Mouse (Mus musculus) mature B cell (primary cell): ENCODE measurements around the gene Vezt.

Experiments
- in situ Hi-C: fragments of 300-500 bp; cut with MboI; formaldehyde crosslinking; loops from 2 replicates; pipeline ENCODE4 v1.14.3; 2019

Gene Vezt

DNA sequence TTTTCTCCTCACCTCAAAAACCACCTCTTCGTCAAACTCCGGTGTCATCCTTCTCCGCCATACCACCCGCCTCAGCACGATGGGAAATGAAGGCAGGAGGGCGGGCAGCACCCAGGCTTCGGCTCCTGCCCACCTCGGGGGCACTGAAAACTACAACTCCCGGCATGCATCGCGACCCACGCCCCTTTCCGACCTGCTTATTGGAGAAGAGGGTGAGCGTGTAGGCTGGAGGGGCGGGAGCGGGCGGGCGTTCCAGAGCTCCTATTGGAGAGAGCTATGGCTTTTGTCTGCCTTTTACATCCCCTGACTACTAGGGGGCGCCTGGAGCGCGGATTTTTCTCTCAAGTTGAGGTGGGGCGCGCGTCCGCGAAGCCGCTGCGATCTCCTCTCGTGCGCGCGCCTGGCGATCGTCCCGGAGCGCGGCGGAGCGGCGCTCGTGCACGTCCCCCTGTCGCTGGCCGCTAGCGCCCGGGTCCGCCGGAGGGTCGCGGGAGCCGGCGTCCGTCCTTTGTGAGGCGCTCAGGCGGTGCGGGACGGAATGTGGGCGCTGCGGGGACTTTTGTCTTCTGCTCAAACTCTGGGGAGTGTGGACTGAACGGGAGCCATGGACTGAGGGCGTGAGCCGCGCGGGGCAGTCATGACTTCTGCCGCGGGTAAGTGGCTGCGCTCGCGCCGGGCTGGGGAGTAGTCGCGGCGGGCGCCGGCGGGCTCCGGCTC, at the start of gene Vezt, which contains the start of gene Fgd6:
Gene Vezt (minus strand): TSS at position 160 of the 717 bp plus-strand sequence.
Gene Fgd6 (plus strand): TSS at position 344 of the 717 bp plus-strand sequence.
- in situ Hi-C loops = no loop called here

DNA sequence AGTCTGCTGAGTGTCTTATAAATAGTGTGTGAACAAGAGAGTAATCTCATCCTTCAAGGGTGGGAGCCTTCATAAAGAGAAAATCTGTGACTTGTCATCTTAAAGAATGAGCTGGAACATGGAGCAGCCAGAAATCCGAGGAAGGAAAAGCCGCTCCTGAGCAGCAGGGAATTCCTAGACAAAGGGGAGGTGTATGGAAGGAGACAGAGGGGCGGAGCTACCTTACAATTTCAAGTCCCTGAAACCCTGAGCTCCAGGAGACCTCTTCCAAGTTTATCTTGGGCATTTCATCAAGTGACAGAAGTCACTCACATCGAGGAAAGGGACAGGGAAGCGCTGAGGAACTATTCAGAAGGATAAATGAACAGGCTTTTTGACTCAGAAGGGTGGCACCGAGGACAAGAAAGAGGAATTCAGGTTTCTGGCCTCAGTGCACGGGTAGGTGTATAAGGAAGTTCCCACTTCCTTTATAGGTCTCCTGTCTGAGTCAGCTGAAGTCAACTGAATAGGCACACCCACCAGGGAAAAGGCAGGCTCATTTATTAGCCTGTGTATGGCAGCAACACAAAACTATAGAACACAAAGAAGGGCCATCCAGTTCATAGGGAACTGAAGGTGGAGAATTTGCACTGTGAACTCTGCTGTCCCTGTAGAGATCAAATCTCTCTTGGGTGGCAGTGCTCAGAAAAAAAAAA, 46.6 kb upstream of the Vezt start:
- in situ Hi-C loops = no loop called here

DNA sequence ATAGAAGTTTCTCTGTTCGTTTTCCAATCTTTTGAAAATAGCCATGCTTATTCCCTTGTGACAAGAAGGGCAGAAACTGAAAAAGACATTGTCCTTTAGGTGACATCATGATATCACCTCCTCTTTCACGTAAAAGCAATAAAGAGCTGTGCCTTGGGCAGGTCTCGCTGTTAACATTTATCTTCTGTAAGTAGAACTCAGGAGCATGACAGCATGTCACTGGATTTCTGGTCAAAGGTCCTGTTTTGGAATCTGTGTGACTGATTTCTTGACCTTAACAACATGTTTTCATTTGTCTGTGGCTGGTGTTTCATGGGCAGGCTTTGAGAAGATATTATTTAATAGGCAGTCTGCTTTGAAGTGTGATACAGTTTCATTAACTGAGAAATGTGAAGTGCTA, 45.1 kb upstream of the Vezt start:
- in situ Hi-C loops = no loop called here

DNA sequence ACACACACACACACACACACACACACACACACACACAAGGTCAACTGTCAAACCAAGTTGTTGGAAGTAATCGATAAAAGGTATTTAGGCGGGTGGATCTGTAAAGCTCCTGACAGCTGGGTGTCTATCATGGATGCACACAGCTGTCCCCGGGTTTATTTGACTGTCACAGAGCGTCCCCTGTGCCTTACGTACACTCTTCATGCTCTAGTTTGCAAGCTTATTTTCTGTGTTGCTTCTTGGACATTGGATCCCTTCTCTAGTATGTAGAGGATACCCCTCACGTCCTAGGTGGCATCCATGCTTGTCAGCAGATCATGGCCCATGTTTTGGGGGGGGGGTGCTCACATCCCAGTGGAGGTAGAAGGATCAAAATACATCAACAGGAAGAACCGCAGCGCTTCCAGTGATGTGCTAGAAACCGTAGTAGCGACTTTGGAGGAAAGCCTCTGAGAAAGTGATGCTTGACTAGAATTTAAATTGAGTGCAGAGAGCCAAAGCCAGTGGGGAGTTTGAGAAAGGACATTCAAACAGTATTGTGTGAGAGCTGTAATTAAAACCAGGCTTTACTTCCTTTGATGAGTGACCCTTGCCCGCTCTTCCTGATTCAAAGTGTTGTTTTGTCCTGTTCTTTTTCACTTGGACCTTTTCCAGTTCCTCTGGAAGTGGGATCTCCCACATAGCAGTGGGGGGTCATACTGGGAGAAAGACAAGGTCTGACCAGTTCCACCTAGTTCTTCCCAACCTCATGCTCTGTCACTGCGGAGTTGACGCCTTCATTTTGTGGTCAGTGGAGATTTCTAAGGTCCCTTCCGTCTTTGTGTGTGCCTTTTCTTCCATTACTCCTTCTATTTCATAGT, 41.6 kb upstream of the Vezt start:
- in situ Hi-C loops = no loop called here

DNA sequence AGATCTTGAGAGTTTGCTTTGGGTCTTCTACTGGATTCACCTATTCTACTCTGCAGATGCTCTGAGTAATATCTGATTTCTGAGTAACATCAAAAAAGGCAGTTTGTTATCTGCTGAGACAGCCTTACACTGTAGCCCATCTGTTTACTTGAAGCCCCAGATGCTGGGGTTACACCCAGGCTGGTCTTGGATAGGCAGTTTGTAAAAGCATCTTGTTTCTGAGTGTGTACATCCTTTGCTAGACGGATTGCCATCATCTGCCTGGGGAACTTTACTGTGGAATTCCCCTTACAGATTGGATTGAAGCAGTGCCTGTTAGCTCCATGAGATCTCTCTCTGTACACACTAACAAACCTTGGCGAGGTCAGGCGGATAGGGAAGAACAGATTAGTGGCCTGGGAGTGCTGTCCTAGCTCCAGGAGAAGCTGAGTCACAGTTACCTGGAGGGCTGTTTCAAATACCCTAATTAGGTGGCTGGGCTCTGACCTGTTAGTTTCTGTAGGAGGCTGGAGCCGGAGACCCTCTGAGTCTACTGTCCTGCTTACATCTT, 37.4 kb upstream of the Vezt start:
- in situ Hi-C loops = no loop called here

DNA sequence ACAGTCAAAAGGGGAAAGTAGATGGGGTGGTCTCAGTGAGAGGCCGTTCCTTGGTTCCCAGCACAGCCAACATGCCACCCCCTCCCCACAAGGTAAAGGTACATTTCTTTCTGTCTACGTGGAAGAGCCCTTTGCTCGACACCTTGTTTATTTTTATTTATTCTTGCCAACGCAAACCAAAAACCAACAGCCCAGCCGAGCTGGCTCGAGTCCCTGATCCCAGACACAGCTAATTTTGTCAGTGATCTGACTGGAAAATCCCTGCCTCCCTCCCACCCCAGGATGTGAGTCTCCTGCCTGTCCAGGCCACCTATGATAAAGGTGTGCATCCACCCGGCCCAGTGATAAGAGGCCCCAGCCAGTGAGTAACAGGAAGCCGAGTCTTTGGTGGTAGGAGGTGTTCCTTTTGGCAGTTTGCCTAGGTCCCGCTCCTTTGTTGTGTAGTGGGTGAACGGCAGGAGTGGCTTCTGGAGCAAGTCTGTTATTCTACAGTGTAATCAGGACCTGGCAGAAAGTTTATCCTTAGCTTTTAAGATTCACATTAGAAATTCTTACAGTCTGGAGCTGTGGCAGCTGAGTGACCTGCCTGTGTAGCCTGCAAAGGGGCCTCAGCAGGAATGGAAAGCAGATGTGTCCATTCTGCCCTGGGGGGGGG, 36.8 kb upstream of the Vezt start:
- in situ Hi-C loops = no loop called here

DNA sequence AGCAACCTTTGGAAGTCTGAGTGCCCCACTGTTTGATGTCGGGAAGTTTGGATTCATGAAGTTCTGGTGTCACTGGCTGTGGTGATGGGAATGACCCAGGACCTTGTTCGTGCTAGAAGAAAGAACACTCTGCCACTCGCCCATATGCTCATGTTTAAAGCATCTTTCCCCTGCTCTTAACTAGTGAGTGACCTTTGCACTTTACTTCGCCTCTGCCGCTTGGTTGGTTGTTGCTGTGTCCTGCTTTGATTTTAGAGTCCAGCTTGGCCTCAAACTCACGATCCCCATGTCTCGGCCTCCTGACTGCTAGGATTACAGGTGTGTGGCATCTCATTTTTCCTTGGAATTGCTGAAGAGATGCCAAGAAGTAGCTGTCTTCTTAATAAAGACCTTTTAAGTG, 36.0 kb upstream of the Vezt start:
- in situ Hi-C loops = no loop called here

DNA sequence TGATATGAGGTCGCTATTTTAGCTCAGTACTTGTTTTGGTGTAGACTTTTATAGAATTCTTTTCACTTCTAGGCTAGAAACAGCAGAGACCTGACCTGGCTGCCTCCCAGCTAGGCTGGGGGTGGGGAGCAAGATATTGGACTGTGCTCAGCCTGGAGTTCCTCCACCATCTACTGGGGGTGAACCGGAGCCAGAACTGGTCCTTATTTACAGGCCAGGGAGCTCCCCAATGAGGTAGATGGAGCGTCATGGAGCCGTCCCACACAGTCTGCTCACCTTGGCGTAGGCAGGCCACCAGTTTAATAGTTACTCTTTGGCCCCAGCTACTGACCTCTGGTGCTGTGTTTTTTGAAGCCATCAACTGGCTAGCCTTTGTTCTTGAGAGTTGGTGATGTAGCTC, 33.1 kb upstream of the Vezt start:
- in situ Hi-C loops = no loop called here

DNA sequence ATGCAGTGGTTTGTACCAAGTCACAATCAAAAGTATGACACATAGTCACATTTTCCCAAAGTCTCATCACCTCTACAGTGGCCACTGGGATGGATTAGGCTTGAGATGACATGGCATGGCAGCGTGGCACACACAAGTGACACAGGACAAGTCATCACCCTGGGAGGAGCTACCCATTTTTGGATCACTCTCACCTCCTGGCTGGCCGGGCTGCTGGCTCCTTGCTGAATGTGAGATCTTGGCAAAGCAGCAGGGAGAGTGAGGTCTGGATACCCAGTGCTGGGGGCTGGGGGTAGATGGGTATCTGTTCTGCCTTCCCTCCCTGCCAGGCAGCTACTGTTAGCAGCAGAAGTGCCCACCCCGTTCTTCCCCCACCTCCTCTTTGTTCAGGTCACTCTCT, 31.3 kb upstream of the Vezt start:
- in situ Hi-C loops = no loop called here

DNA sequence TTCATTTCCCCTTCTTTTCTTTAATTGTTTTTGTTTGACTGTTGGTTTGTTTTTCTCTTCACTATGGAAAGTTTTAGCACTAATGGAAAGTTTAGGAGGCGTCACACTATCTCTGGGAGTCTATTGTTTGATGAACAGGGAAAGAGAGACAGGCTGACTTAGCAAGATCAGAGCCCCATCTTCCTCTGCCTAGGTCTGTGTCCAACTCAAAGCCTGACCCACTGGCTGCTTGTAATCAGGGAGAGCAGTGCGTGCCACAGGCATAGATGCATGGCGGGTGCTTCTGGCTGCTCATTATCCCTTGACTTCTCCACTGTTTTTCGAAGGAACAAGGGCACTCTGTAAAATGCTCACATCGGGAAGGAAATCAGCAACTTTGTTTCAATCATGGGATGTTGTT, 26.7 kb upstream of the Vezt start:
- in situ Hi-C loops = no loop called here

DNA sequence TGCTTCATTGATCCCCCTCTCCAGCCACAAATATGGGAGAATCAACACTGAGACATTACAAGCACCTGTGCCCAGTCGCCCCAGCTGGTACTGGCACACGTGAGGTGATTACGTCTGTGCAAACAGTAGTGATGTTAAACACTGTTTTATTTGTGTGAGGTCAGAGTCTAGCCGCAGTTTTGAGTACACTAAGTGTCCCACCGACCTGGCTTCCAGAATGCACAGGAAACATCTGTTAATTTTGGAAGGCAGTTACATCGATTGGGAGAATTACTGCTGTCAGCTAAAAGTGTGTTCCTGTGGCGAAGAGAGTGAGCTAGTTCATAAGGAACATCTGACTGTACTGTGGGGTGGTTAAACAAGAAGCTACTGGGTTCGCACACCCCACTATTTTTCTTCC, 24.6 kb upstream of the Vezt start:
- in situ Hi-C loops = no loop called here

DNA sequence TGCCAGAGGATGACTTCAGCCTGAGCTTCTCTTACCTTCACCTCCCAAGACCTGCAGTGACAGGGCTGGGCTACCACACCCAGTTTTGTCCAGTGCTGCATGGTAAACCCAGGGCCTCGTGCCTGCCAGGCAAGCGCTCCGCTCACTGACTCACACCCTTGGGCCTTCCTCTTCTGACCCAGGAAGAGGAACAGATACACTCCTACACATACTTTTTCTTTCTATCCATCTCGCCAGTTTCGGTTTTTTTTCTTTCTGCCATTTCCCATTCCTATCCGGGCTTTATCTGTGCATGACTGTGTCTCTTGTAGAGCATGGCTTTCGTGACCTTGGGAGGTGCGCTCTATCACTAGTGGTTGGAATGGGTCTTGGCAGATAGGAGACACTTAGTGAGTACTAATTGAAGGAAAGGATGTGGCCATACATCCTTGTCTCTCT, 24.0 kb upstream of the Vezt start:
- in situ Hi-C loops = no loop called here

DNA sequence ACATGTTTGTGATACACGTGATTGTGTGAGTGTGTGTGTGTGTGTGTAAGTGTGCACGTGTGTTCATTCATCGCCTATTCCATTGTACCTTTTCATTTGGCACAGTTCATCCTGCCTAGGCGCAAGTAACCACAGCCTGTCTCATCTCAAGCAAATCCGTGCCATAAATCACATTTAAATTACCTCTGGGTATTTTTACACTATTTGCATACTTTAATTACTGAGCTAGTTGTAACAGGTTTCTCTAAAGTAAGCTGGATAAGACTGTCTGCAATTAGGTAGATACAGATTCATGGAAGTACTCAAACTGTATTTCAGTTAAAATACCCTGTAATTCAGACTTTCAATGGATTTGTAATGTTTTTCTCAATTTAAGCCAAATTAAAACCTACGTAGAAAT, 20.9 kb upstream of the Vezt start:
- in situ Hi-C loops = no loop called here

DNA sequence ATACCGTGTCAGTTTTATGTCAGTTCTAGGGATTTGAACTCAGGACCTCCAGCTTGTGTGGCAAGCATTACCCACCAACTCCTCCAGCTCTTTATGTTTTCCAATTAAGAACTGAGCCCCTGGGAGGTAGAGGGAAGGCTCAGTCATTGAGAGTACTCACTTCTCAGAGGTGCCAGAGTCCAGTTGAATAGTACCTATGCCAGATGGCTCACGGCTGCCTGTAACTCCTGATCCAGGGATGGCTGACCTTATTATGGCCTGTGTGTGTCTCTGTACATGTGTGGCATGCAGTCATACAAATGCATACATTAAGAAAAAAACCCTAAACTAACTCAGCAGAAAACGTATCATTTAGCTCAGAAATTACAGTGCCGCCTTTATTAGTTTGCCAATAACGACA, 15.1 kb upstream of the Vezt start:
- in situ Hi-C loops = no loop called here

DNA sequence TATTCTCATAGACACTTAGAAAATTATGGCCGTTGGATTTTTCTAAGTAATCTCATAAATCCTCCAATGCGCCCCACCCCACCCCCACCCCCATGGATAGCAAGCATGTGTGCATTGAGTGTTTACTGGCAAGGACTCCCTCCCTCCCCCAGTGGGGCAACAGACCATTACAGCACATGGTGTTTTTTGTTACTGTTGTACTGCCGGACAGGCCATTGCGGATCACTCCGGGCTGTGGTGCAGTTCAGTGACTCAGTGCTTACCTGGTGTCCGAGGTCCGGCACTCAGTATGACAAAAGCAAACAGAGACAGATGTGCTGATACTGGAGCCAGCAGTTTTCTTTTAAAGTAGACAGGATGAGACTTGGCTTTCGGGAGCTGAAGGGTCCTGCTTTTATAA, 13.5 kb upstream of the Vezt start:
- in situ Hi-C loops = no loop called here

DNA sequence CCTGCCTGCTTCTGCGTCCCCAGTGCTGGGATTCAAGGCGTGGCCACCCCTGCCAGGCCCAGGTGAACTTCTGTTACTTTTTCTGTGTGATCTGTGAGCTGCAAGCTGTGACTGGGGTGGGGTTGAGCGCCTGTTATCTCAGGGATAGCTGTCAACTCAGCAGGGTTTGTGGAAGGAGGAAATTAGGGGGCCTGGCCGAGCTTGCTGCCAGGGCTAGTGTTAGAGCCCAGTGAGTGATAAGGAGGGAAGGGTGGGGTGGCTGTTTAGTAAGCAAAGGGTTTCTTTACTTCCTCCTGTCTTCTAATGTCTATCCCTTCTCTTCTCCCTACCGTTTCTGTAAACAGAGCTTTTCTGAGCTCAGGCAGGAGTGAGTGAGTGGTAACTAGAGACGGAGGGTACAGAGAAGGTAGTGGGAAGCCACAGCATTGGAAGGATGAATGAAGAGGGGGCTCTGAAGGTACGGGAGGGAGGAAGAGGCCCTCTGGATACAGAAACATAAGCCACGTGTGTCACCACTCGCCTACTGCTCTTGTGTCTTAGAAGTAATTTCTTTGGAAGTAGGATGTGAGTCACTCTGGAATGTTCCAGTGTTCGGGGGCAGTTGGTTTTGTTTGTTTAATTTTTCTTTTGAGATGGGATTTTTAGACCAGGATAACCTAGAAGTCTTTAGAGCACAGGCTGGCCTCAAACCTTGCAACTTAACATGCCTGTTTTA, 12.4 kb upstream of the Vezt start:
- in situ Hi-C loops = no loop called here

DNA sequence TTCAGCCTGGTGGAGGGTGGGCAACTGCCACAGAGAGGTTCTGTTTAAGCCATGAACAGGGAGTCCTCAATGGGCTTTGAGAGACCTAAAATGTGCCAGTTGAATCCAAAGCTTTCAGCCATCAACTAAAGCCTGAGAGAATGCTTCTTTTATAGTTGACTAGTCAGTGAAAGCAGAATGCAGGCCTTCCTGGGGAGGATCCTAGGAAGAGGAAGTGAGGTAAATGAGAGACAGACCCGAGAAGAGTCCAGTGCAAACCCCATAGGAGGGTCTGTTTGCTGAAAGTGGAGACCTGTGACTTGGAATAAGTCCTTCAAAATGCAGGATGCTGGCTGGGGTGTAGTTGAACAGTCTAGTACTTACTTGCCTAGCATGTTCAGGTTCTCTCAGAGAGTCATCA, 11.4 kb upstream of the Vezt start:
- in situ Hi-C loops = no loop called here

DNA sequence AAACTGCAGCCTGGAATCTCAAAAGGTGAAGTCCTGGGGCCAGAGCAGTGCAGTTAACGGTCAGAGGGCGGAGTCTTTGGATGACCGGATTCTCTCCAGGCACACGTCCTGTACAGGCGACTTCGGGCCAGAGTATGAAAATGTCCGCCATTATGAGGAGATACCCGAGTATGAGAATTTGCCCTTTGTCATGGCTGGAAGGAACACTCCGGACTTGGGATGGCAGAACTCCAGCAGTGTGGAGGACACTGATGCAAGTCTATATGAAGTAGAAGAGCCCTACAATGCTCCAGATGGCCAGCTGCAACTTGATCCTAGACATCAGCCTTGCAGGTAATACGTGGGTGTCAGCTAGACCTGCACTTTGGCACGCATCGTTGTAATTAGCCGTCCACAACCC, 9.7 kb upstream of the Vezt start:
- in situ Hi-C loops = no loop called here

DNA sequence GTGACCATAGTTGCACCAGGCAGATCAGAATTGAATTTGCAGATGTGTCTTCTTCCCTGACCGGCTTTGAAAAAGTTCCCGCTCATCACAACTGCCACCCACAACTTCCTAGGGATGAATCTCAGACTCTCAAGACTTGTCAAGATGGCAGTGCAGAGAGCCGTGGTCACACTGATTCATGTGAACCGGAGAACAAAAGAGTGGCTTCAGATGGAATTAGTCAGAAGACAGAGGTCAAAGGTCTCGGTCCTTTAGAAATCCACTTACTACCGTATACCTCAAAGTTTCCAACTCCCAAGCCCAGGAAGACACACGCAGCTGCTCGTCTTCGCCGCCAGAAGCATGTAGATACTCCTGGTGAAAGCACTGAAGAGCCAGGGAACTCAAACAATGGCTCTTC, 8.3 kb upstream of the Vezt start:
- in situ Hi-C loops = no loop called here

DNA sequence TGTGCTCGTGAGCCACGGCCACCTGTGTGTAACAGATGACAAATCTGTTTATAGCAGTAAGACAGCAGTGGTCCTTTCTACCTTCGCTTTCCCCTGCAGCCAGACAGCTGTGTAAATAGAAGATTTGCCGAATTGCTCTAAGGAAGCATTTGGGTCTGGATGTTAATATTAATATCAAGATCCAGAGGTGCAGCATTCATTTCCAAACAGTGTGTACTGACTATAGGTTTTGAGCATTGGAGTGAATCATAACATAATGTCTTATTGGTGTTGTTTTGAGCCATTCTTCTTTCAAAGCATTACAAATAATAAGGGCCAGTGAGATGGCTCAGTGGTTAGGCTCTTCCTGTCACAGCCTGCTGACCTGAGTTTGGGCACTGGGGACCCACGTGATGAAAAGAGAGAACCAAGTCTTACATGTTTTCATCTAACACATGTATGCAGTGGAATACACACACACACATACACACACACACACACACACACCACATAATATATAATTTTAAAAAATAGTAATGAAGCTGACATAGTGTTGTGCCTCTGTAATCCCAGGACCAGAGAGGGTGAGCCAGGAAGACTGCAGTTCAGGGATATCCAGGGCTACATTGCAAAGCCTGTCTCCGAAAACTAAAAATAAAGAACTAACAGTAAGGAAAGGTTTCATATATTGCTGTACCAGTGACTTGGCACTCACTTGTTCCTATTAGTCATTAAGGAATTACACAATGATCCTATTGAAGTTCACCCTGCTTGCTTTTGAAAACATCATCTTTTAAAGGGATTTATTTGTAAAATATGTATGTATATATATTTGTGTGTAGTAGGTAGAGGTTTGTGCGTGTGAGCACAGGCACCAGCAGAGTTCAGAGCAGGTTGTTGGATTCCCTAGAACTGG, 3.0 kb upstream of the Vezt start:
- in situ Hi-C loops = no loop called here
